Mouse (Mus musculus) neural tube, embryonic 11.5 days (tissue): Measurements from ENCODE around the gene Cdk5rap1. TPM values are rescaled to one million over a fixed set of nuclear protein-coding genes. Genes with fewer than 3 reads are reported as not detected.

Source experiments
- ATAC-seq: fragments of 200-750 bp; cut with Nextera tagmentation; 2 replicates; pipeline ENCODE4 v1.8.0; 2017; ENCODE audit warnings: moderate number of reproducible peaks, mild to moderate bottlenecking, moderate TSS enrichment, moderate library complexity; ENCODE audit not compliant: insufficient read depth, low FRiP score, low TSS enrichment
- DNase-seq: peaks from one replicate; pipeline ENCODE4 v3.0.0-alpha.2; 2015; ENCODE audit warnings: low spot score
- H3K27ac ChIP-seq: fragments of 300-500 bp; sonication (generic); 2 replicates; pipeline ENCODE4 v1.5.1; 2014; ENCODE audit warnings: low read depth, mild to moderate bottlenecking, low read length
- H3K27me3 ChIP-seq: fragments of 300-500 bp; sonication (generic); 2 replicates; pipeline ENCODE4 v1.6.1; 2014; ENCODE audit warnings: mild to moderate bottlenecking, low read length, mixed read lengths; ENCODE audit not compliant: control insufficient read depth, insufficient read depth
- H3K36me3 ChIP-seq: fragments of 300-500 bp; sonication (generic); 2 replicates; pipeline ENCODE4 v1.6.1; 2014; ENCODE audit warnings: mild to moderate bottlenecking, low read length, moderate library complexity, mixed read lengths; ENCODE audit not compliant: control insufficient read depth, insufficient read depth
- H3K4me1 ChIP-seq: fragments of 300-500 bp; sonication (generic); 2 replicates; pipeline ENCODE4 v1.6.1; 2014; ENCODE audit warnings: low read length, mixed read lengths; ENCODE audit not compliant: control insufficient read depth, insufficient read depth
- H3K4me2 ChIP-seq: fragments of 300-500 bp; sonication (generic); 2 replicates; pipeline ENCODE4 v1.6.1; 2014; ENCODE audit warnings: low read depth, mild to moderate bottlenecking, moderate library complexity
- H3K4me3 ChIP-seq: fragments of 300-500 bp; sonication (generic); 2 replicates; pipeline ENCODE4 v1.5.1; 2014; ENCODE audit warnings: low read depth, low read length
- H3K9ac ChIP-seq: fragments of 300-500 bp; sonication (generic); 2 replicates; pipeline ENCODE4 v1.6.1; 2014; ENCODE audit warnings: mild to moderate bottlenecking, low read length
- H3K9me3 ChIP-seq: fragments of 300-500 bp; sonication (generic); 2 replicates; pipeline ENCODE4 v1.6.1; 2016; ENCODE audit warnings: low read length; ENCODE audit not compliant: control insufficient read depth
- WGBS: fragments of 180-500 bp; shearing (Covaris S2); extraction: QIAGEN DNeasy Blood & Tissue Kit; methylation state at CpG from one replicate; pipeline ENCODE4 v1.1.7; 2014; 5-methylcytosine and 5-hydroxymethylcytosine counted together
- polyA plus RNA-seq: library from polyadenylated mRNA; unstranded; fragments of >200 nt; fragmentation: Nextera tagmentation; extraction: Ambion mirVana; gene quantifications from 2 replicates; pipeline ENCODE4 v1.2.1, GENCODE M21; 2014

The Cdk5rap1 gene
- polyA plus RNA-seq, 1 experiment from 2014 or later = 15.8 TPM

GRCm38 (mm10) chr2:154407643-154408445, 35.0 kb upstream of the Cdk5rap1 start, which contains the start of gene Snta1:
Gene Snta1, minus strand, starts transcription at chr2:154408099.
- Histone ChIP-seq H3K36me3 (no peaks in the 10 kb centered on the region), H3K4me2 (peak within 1 kb of the TSS; percentile 69), H3K4me3 (peak within 1 kb of the TSS; percentile 67), H3K27me3 (peaks cover 4% of the 10 kb centered on the region; the same call in 1 of the 2 replicates), H3K27ac (no peak within 1 kb of the TSS), H3K9ac (peak within 1 kb of the TSS; percentile 67), H3K9me3 (no peaks in the 10 kb centered on the region), H3K4me1 (no peaks in the 10 kb centered on the region)
- WGBS = 2% methylated on average over 80 of the region's 84 CpGs
- peak; percentile 87 for DNase-seq
- peak; percentile 89 for ATAC-seq

GRCm38 (mm10) chr2:154407063-154407642, 34.3 kb upstream of the Cdk5rap1 start:
- H3K27me3 ChIP-seq = peaks cover 4% of the 10 kb centered on the region; the same call in 1 of the 2 replicates
- DNase-seq (no peak), ATAC-seq (0 out of 2 replicates have a peak, but pooled peaks have one; percentile 9)
- peak overlapping the region; percentile 67 for H3K4me3 ChIP-seq
- H3K36me3 ChIP-seq = no peaks in the 10 kb centered on the region
- peak overlapping the region; percentile 69 for H3K4me2 ChIP-seq
- no peaks in the 10 kb centered on the region for H3K4me1 ChIP-seq
- no peak overlapping the region for H3K27ac ChIP-seq
- peak overlapping the region; percentile 67 for H3K9ac ChIP-seq
- H3K9me3 ChIP-seq = no peaks in the 10 kb centered on the region
- WGBS = 30% methylated on average over 11 of the region's 11 CpGs

- 57% methylated on average over 5 of the region's 5 CpGs for WGBS
These were observed 32.7 kb upstream of the Cdk5rap1 start for GRCm38 (mm10) chr2:154405447-154405994.

GRCm38 (mm10) chr2:154402811-154403210, 30.0 kb upstream of the Cdk5rap1 start:
- Histone ChIP-seq H3K27ac (no peak overlapping the region), H3K4me1 (no peaks in the 10 kb centered on the region), H3K9me3 (no peaks in the 10 kb centered on the region), H3K9ac (no peak overlapping the region), H3K36me3 (no peaks in the 10 kb centered on the region), H3K4me3 (no peak overlapping the region), H3K27me3 (peaks cover 4% of the 10 kb centered on the region; the same call in 1 of the 2 replicates), H3K4me2 (no peak overlapping the region)
- 54% methylated on average over 7 of the region's 7 CpGs for WGBS
- DNase-seq = peak; percentile 49
- no peak for ATAC-seq

More at GRCm38 (mm10) chr2:154405447-154405994, 32.7 kb upstream of the Cdk5rap1 start:
- Histone ChIP-seq H3K27ac (no peak overlapping the region), H3K4me3 (no peak overlapping the region), H3K9ac (no peak overlapping the region), H3K27me3 (peaks cover 4% of the 10 kb centered on the region; the same call in 1 of the 2 replicates), H3K9me3 (no peaks in the 10 kb centered on the region), H3K4me2 (no peak overlapping the region), H3K36me3 (no peaks in the 10 kb centered on the region), H3K4me1 (no peaks in the 10 kb centered on the region)
- DNase-seq (no peak), ATAC-seq (no peak)

GRCm38 (mm10) chr2:154401976-154402375, 29.2 kb upstream of the Cdk5rap1 start:
- Histone ChIP-seq H3K9me3 (no peaks in the 10 kb centered on the region), H3K4me1 (no peaks in the 10 kb centered on the region), H3K9ac (no peak overlapping the region), H3K4me2 (no peak overlapping the region), H3K36me3 (no peaks in the 10 kb centered on the region), H3K4me3 (no peak overlapping the region), H3K27me3 (peaks cover under 1% of the 10 kb centered on the region; the same call in 1 of the 2 replicates), H3K27ac (no peak overlapping the region)
- DNase-seq (no peak), ATAC-seq (no peak)
- WGBS = 58% methylated on average over 1 of the region's 1 CpGs

- H3K9me3 ChIP-seq = no peaks in the 10 kb centered on the region
- H3K27me3 ChIP-seq = no peaks in the 10 kb centered on the region
- no peak overlapping the region for H3K9ac ChIP-seq
- ATAC-seq = no peak
- H3K4me3 ChIP-seq = no peak overlapping the region
- no peak for DNase-seq
- H3K4me1 ChIP-seq = no peaks in the 10 kb centered on the region
- no peaks in the 10 kb centered on the region for H3K36me3 ChIP-seq
- 87% methylated on average over 2 of the region's 2 CpGs for WGBS
- no peak overlapping the region for H3K27ac ChIP-seq
- no peak overlapping the region for H3K4me2 ChIP-seq
These were observed 26.5 kb upstream of the Cdk5rap1 start for GRCm38 (mm10) chr2:154399325-154399724.

- H3K4me1 ChIP-seq = no peaks in the 10 kb centered on the region
- no peak overlapping the region for H3K4me2 ChIP-seq
- ATAC-seq (no peak), DNase-seq (no peak)
- no peak overlapping the region for H3K27ac ChIP-seq
- H3K9ac ChIP-seq = no peak overlapping the region
- WGBS = 88% methylated on average over 7 of the region's 7 CpGs
- H3K36me3 ChIP-seq = no peaks in the 10 kb centered on the region
- H3K9me3 ChIP-seq = no peaks in the 10 kb centered on the region
- no peaks in the 10 kb centered on the region for H3K27me3 ChIP-seq
- no peak overlapping the region for H3K4me3 ChIP-seq
These were observed 25.5 kb upstream of the Cdk5rap1 start for GRCm38 (mm10) chr2:154398267-154398666.

- H3K4me2 ChIP-seq = no peak overlapping the region
- no peak overlapping the region for H3K9ac ChIP-seq
- ATAC-seq (no peak), DNase-seq (no peak)
- H3K36me3 ChIP-seq = no peaks in the 10 kb centered on the region
- H3K4me1 ChIP-seq = no peaks in the 10 kb centered on the region
- H3K9me3 ChIP-seq = no peaks in the 10 kb centered on the region
- WGBS = 88% methylated on average over 2 of the region's 2 CpGs
- H3K27me3 ChIP-seq = no peaks in the 10 kb centered on the region
- no peak overlapping the region for H3K27ac ChIP-seq
- no peak overlapping the region for H3K4me3 ChIP-seq
These were observed 23.7 kb upstream of the Cdk5rap1 start for GRCm38 (mm10) chr2:154396529-154396928.
